Mouse (Mus musculus): ENCODE measurements around the gene Ptpa. TPM values are rescaled to one million over a fixed set of nuclear protein-coding genes. Genes with fewer than 3 reads are reported as not detected.
A peak's percentile ranks its signal among the peaks of the same experiment; 100 is the strongest.

Ptpa gene
- total RNA-seq (2021) = 100 to 1,000 TPM; 143 to 147 TPM
- long read RNA-seq, experiment 1, transcript Ptpa-208 (3 exons, 989 nt) = minor isoform, 5 of 74 reads
- long read RNA-seq, experiment 1, transcript Ptpa-201 (10 exons, 2,586 nt) = major isoform, 40 of 74 reads
- long read RNA-seq, experiment 1, partial matches to known transcripts = 27 of 74 reads
- long read RNA-seq, experiment 1, other reads (novel, unspliced or antisense) = 2 of 74 reads
- long read RNA-seq, experiment 2, transcript Ptpa-201 (10 exons, 2,586 nt) = major isoform, 59 of 91 reads
- long read RNA-seq, experiment 2, partial matches to known transcripts = 22 of 91 reads
- long read RNA-seq, experiment 2, other reads (novel, unspliced or antisense) = 6 of 91 reads

DNA sequence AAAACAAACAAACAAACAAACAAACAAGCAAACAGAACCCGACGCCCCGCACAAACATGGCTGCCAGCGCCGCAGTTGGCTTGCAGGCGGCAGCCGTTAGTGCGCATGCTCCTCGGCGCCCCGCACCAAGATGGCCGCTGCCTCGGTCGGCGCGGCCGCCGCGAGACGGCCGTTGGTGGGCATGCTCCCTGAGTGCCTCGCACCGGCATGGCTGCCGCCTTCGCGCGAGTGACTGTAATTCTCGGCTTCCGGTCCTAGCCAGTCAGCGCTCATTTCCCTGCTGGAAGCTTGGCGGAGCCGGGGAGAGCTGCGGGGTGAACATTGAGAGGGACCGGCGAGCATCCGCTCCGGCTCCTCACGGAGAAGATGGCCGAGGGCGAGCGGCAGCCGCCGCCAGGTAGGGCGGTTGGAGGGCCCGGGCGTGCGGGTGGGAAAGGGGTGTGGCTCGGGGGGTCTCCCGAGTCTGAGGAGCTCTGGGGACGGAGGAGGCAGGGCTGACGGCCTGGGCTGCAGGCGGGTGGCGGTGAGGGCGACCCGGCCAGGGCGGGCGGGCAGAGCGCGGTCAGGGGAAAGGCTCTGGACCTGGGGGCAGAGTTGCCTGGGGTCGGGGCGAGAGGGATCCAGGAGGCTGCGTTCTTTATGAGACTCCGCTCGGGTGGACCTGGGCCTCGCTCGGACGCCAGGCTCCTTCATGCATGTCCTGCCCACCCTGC is at the start of gene Ptpa:
Gene Ptpa (plus strand): TSS at position 104 of the 713 bp plus-strand sequence.
- intact Hi-C loops (cut with DNase I) = no loop called here
- DNase-seq (ENCODE audit: low spot score in 2 of 2) = peak; percentile 94 to 95

DNA sequence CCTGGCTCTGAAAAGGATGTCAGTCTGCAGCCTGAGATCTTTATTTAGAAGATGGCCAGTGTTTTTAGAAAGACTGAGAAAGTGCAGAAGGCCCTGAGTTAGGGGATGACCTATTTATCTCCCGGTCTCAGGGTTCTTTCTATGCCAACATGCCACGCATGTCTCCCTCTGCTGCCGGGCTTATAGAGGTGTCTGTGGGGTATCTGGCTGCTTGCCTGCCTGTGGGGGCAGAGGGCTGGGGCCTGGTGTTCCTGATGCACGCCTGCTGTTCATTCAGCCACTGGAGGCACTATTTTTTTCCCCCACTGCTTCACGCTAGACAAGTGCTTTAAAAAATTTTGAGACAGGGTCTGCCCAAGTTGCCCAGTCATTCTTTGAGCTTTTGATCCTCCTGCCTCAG is 49.6 kb upstream of the Ptpa start:
- DNase-seq (ENCODE audit: low spot score in 2 of 2) = no peak
- intact Hi-C loops (cut with DNase I) = no loop called here

- no peak for DNase-seq (ENCODE audit: low spot score in 2 of 2)
- intact Hi-C loops (cut with DNase I) = no loop called here
Observed at GRCm38 (mm10) chr2:30371544-30371943, 44.3 kb upstream of the Ptpa start.

GRCm38 (mm10) chr2:30372726-30373125 is 43.1 kb upstream of the Ptpa start:
- no peak for DNase-seq (ENCODE audit: low spot score in 2 of 2)
- intact Hi-C loops (cut with DNase I) = no loop called here

- DNase-seq (ENCODE audit: low spot score in 2 of 2) = no peak
- intact Hi-C loops (cut with DNase I) = no loop called here
Observed at GRCm38 (mm10) chr2:30375893-30376292, 39.9 kb upstream of the Ptpa start.

- intact Hi-C loops (cut with DNase I) = no loop called here
- no peak for DNase-seq (ENCODE audit: low spot score in 2 of 2)
Observed at GRCm38 (mm10) chr2:30377721-30378120, 38.1 kb upstream of the Ptpa start.

GRCm38 (mm10) chr2:30379307-30379706 is 36.5 kb upstream of the Ptpa start:
- no peak for DNase-seq (ENCODE audit: low spot score in 2 of 2)
- intact Hi-C loops (cut with DNase I) = no loop called here

GRCm38 (mm10) chr2:30380564-30381376 is 35.1 kb upstream of the Ptpa start:
- intact Hi-C loops (cut with DNase I) = no loop called here
- no peak for DNase-seq (ENCODE audit: low spot score in 2 of 2)

- intact Hi-C loops (cut with DNase I) = no loop called here
- DNase-seq (ENCODE audit: low spot score in 2 of 2) = no peak
Observed at GRCm38 (mm10) chr2:30381377-30381725, 34.5 kb upstream of the Ptpa start.

DNA sequence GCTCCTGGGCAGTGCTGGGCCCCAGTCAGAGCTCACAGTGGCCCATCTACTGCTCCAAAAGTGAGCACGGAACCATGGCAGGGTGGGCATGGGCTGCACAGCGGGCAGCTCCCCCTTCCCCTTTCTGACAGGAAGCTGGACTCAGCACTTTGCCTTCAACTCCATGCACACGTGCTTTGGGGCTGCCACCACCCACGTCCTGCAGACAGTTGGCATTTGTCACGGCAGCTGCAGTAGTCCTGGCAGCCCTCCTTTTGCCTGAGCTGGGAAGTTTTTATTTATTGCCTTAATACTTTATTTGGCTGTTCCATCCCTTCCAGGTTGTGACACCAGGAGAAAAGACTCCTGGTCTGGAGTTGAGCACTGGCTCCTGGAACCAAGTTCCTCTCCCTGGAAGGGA is 31.0 kb upstream of the Ptpa start:
- intact Hi-C loops (cut with DNase I) = no loop called here
- DNase-seq (ENCODE audit: low spot score in 2 of 2) = peak in 1 of 2 experiments; percentile 40

DNA sequence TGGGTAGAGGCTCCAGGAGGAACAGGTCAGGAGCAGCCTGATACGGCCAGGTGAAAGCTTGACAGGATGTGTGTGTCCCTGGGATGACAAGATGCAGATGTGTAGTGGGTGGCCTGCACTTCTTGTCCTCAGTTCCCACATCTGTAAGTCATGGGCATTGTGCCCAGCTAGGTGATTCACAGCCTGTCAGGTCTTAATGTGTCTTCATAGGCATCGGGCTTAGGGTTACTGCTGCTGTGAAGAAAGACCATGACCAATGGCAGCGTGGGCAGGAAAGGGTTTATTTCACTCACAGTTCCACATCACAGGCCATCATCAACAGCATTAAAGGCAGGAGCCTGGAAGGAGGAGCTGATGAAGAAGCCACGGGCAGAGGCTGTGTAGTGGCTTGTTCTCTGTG is 30.2 kb upstream of the Ptpa start:
- intact Hi-C loops (cut with DNase I) = no loop called here

DNA sequence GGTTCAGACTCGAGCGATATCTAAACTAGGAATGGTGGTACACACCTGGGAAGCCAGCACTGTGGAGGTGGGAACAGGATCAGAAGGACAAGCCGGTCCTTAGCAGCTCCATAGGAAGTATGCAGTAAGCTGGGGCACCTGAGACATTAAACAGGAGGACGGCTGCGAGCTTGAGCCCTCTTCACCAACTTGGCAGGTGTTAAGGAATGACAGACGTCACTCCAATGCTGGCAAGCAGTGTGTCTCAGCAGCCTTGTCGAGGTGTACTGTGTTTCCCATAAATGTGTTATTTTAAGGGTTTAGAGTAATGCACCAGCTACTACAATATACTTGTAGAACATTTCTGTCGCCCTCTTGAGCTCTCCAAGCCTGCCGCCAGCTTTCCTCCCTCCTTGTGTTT is 28.9 kb upstream of the Ptpa start:
- intact Hi-C loops (cut with DNase I) = no loop called here
- DNase-seq (ENCODE audit: low spot score in 2 of 2) = no peak

More for the DNA sequence above, 30.2 kb upstream of the Ptpa start:
- DNase-seq (ENCODE audit: low spot score in 2 of 2) = no peak

DNA sequence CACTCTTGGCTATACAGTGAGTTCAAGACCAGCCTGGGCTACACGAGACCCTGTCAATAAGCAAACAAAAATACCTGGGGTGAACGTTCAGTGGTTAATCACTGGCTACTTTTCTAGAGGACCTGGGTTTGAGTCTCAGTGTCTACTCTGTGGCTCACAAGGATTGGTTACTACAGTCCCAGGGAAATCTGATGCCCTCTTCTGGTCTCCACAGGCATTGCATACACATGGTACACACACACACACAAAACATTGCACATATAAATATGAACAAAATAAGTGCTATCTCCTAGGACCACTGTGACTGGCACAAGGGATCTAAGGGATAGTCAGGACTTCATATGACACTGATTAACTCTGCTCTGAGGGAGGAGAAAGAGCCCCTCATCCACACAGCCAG is 26.8 kb upstream of the Ptpa start:
- intact Hi-C loops (cut with DNase I) = no loop called here
- no peak for DNase-seq (ENCODE audit: low spot score in 2 of 2)

- intact Hi-C loops (cut with DNase I) = no loop called here
- DNase-seq (ENCODE audit: low spot score in 2 of 2) = peak; percentile 99 to 100
Observed at GRCm38 (mm10) chr2:30392114-30392576, 23.7 kb upstream of the Ptpa start, which contains the start of gene Dolpp1. TSS of gene Dolpp1 (plus strand) at chr2:30392254.

DNA sequence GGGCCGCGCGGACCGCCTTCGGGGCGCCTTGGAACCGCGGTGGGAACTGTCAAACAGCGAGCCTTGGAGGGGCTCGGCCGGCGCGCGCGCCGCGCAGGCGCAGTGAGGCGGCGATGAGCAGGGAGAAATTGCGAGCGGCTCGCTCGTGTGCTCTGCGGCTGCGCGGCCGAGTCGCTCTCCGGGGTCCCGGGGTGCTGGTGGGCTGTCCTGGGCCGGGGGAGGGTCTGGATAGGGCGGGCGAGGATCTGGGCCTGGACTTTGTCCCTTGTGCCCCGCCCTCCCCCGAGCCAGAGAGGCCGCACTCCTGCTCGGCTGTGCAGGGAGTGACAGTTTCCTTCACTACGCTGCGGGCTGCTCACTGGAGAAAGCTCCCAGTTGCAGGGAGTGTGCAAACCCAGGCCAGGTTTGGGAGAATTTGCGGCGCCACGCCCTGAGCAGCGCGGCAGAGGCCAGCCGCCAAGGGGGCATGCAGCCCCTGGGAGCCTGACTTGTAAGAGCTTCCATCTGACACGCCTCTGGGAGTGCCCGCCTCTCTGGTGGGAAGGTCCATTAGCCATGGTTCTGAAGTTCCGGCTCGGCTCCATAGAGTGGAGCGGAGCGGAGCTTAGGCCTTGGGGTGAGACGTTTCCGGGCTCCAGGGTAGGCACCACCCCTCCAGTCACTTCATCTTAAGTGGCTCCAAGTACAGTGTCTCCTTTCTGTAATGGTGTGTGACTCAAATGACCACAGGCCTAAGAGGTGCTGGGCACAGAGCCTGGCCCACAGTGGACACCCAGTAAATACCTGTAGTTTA is 23.1 kb upstream of the Ptpa start:
- intact Hi-C loops (cut with DNase I) = no loop called here

GRCm38 (mm10) chr2:30393370-30393656 is 22.5 kb upstream of the Ptpa start:
- intact Hi-C loops (cut with DNase I) = no loop called here
- no peak for DNase-seq (ENCODE audit: low spot score in 2 of 2)

More for the DNA sequence above, 23.1 kb upstream of the Ptpa start:
- peak in 1 of 2 experiments; percentile 84 for DNase-seq (ENCODE audit: low spot score in 2 of 2)

DNA sequence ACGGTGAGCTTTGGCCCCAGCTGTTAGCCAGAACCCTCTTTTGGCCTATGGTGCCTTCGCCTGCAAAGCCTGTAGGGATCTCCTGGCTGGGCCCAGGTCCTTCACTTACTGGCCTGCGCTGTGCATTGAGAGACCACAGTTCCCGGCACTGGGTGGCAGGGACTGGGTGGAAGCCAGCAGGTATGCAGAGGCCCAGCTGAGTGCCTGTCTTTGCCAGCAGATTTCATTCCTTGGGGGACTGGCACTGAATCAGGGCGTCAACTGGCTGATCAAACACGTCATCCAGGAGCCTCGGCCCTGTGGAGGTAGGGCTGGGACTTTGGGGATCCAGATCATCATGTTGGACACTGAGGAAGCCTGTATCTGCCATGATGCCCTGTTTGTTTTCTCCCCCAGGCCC is 20.1 kb upstream of the Ptpa start:
- intact Hi-C loops (cut with DNase I) = no loop called here
- no peak for DNase-seq (ENCODE audit: low spot score in 2 of 2)

- intact Hi-C loops (cut with DNase I) = no loop called here
- DNase-seq (ENCODE audit: low spot score in 2 of 2) = no peak
Observed at GRCm38 (mm10) chr2:30396246-30396645, 19.6 kb upstream of the Ptpa start.

DNA sequence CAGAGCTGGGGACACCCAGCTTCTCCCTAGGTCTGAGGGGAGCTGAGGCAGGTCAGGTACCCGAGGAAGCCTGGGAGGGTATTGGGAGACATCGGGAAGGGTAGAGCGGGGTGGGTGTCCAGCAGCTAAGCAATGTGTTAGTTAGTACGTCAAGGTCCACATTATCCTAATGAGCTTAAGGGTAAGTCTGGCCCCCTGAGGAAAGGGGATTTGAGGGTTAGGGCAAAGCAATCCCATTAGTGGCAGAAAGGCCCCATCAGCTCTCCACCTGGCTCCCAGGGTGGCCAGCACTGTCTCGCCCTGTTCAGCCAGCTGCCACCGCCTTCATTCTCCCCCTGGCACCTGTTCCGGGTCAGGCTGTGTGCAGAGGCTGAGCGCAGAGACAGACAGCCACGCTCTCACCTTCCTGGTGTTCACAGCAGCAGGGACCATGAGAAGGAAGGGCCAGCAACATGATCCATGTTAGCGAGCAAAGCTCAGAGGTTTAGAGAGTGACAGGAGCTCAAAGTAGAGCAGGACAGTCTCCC is 17.8 kb upstream of the Ptpa start:
- intact Hi-C loops (cut with DNase I) = no loop called here
- no peak for DNase-seq (ENCODE audit: low spot score in 2 of 2)

Measured in left cerebral cortex, postnatal 14 days (tissue).